Mouse (Mus musculus) lung, adult 2 months (tissue): ENCODE data around the gene Galnt17.

Experiments used
- CTCF ChIP-seq: fragments of 200-500 bp; IDR thresholded peaks from 2 replicates; pipeline ENCODE4 v1.5.1; 2011; ENCODE audit warnings: mild to moderate bottlenecking, low read length, control low read depth; ENCODE audit not compliant: insufficient read depth
- POLR2A ChIP-seq: fragments of 200-500 bp; IDR thresholded peaks from 2 replicates; pipeline ENCODE4 v1.6.1; 2011; ENCODE audit warnings: low read depth, mild to moderate bottlenecking, control low read depth, low read length, borderline replicate concordance; ENCODE audit errors: extremely low read depth

DNA sequence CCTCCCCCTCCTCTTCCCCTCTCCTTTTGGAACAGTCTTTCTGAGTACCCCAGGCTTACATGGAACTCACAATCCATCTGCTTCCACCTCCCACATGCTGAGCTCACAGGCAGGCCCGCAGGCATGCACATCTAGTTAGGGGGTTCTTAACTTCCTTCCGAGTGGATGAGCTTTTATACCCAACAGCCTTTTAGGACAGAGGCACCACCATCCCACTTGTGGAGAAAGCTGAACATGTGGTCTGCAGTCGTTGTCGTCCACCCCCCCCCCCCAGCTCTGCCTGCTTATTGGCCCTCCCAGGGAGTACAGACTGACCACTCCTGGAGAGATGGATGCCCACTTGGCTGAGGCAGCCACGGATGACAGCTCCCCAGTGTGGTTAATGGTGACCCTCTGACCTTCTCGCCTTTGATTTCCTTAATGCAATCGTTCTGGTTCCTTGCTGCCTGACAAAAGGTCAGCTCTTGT lies 370.0 kb downstream of the Galnt17 start:
- TF ChIP-seq CTCF, result no peak
- TF ChIP-seq POLR2A, result no peak
